Mouse (Mus musculus) ovary, adult 18-20 months (tissue): ENCODE measurements around the gene Plxnc1.

Experiments
- DNase-seq: peaks from one replicate; pipeline ENCODE4 v3.0.0; 2022; ENCODE audit warnings: low spot score, mixed read lengths

Gene Plxnc1

GRCm38 (mm10) chr10:94944691-94945205 lies at the start of gene Plxnc1:
Plxnc1 (minus strand) TSS chr10:94944835.
- peak; percentile 44 for DNase-seq

DNA sequence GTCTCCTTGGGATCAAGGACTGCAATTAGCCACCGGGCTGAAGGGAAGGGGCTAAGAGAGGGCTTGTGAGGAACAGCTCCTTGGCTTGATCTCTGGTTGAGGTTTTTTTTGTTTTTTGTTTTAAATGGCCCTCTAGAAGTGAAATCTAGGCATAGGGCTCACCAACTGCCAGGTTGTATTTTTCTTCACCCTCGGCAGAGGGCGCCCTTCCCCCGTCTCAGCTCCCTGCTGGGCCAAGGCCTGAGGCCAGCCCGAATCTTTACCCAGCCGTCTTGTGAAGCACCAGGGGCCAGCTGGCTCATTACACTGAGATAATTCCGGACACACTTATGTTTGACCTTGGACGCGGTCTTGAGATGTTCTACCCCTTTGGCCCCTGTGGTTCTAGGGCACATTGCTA lies 47.5 kb upstream of the Plxnc1 start:
- DNase-seq = peak; percentile 80

DNA sequence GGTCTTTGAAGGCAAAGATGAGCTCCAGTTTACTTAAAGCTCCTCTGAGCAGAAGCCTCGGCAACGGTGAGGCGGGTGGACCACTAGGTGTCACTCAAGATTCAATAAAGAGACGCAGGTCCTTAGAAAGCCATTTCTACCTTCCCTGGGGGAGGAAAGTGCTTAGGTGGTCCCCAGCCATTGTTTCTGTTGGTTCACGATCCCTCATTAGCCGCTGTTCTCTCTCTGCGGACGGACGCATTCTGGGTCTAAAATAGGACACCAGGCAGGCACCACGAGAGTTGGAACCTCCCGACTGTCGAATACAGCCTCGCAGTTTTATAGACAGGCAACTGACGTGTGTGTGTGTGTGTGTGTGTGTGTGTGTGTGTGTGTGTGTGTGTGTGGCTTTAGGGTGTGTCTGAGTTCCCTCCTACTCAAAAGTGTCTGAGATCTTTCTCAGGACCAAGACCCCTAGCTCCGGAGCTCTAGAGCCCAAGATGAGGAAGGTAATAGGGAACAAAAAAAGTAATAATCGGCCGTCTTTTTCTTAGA lies 47.0 kb upstream of the Plxnc1 start:
- DNase-seq = peak; percentile 47

DNA sequence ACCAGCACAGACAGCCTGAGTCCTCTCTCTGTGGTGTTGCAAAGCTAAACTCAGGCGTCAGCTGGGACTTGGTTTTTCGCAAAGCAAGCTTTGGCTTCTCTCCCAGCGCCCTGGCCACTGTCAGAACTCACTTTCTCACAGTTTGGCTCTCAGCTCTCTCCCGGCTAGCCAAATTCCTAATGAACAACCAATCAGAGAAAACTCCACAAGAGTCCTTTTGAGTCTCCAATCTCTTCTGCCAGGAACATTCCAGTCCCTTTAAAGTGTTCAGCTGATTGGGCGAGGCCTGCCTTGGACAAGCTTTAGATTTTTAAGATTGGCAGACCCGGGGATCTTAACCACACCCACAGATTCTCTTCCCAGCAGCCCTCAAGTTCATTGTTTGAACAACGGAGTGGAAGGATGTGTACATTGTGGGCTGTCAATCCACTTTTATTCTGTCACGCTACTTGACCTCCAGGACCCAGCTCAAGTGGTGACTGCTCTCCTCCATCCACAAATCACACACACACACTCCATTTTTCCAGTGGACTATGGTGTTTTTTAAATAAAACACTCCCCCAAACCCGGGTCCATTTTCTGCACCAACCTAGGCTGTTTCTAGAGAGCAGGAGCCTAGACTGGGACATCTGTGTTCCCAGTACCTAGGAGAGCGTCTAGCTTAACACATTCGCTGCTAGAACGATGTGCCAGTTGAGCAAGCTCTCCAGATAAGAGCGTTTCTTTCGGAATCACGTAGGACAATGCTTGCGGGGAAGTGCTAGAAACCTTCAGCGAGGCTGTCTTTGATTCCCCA lies 46.3 kb upstream of the Plxnc1 start:
- DNase-seq = peak; percentile 44

DNA sequence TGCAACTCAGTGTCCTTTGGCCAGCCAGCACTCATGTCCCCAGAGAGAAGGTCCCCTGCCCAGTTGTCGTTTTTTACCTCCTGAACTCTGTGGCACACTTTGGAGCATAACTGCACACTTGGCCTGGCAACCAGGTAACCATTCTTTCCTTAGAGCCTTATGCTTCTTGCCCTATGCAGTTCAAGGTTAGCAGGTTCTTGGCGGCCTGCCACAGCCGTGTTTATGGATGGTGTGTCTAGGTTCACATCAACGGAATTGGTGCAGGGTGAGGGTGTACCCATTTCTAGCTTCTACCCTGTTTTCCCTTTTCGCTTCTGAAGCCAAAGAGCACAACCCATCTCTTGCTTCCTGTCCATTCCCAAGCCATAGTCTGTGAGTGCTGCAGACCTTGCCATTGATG lies 44.7 kb upstream of the Plxnc1 start:
- no peak for DNase-seq

DNA sequence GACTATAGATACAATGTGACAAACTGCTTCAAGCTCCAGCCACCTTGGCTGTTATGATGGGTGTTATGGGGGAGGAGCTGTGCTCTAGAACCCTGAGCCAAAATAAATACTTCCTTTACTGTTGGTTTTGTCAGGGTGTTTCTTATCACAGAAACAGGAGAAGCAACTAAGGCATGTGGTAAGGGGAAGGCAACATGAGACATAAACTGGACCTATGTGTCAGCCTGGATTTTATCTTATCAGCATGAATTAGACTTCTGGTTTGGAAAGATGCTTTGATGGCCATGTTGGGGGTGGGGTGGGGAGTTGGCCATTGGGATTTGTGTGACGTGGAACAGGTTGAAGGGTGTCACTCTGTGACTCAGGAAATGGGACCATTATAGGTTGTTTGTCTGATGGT lies 40.5 kb upstream of the Plxnc1 start:
- DNase-seq = no peak

DNA sequence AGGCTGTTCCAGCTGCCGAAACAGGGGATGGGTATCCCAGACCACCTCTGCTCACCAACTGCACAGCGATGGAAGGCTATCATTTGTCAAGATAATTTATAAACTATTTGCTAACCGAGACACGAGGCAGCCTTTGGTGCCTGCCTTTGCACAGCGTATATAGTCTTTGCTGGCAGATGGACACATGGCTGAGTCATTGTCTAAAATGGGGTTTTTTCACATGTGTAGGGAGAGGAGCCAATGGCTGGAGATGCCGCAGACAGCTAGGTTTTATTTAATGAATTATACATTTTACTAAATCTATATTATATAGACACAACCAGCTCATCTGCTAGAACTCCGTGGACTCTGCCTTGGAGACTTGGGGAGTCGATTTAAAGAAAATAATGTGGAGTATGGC lies 37.9 kb upstream of the Plxnc1 start:
- DNase-seq = no peak

DNA sequence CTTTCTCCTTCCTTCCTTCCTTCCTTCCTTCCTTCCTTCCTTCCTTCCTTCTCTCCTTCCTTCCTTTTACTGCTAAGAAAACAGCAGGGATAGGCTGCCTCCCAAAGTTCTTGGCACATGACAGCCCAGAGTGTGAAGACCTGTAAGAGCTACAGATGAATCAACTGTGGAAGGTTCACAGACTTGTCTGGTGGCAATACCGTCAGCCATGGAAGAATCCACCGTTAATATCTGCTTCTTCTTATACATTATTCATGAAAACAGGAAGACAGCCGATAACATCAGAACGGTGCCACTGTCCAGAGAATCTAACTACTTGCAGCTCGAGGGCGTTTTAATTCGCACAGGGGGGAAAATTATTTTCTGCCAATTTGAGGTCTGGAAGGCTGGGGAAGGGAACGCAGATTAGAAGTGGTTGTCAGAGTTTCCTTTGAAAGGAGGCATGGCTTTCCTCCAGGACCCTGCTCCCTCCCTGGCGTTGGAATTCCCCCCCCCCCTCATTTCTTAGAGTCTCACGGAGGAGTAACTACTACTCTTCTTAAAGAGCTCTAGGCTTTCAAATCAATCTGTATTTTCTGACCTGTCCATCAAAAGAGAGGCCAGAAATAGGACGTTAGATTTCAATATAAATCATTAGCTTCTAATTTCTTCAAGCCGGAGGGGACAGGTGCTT lies 37.0 kb upstream of the Plxnc1 start:
- DNase-seq = no peak

- DNase-seq = no peak
Observed at GRCm38 (mm10) chr10:94978265-94978822, 33.7 kb upstream of the Plxnc1 start.

DNA sequence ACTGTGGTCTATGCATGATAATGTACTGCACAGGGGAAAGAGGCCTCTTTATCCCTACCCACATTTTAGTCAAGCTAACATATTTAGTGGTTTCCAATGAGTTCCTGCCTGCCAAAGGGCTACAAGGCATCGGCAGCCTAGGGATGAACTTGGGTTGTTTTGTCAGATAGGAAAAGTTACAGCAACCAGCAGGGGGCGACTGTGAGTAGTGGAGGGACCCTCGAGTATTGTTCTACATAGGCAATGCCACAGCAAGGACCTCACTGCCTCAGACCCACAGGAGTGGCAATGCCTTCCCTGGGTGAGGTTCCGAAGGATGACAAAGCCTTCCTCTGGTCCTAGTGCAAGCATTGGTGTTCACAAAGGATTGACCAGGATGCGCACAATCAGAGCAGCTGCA lies 31.7 kb upstream of the Plxnc1 start:
- DNase-seq = no peak

DNA sequence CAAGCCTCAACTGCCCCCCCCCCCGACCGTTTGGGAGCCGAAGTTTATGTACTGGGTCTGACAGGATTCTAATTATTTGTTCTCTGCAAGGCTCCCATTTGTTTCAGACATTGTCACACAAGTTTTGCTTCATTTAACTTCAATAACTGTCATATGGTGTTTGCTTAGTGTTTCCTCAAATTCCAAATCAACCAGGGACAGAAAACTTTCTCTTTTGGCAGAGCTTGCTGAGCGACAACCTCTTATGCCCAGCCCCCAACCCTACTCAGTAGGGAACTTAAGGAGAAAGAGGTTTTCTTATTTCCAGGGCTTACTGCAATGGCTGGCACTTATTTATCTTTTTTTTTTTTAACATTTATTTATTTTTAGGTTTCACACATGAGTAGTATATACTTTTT lies 30.5 kb upstream of the Plxnc1 start:
- DNase-seq = no peak

DNA sequence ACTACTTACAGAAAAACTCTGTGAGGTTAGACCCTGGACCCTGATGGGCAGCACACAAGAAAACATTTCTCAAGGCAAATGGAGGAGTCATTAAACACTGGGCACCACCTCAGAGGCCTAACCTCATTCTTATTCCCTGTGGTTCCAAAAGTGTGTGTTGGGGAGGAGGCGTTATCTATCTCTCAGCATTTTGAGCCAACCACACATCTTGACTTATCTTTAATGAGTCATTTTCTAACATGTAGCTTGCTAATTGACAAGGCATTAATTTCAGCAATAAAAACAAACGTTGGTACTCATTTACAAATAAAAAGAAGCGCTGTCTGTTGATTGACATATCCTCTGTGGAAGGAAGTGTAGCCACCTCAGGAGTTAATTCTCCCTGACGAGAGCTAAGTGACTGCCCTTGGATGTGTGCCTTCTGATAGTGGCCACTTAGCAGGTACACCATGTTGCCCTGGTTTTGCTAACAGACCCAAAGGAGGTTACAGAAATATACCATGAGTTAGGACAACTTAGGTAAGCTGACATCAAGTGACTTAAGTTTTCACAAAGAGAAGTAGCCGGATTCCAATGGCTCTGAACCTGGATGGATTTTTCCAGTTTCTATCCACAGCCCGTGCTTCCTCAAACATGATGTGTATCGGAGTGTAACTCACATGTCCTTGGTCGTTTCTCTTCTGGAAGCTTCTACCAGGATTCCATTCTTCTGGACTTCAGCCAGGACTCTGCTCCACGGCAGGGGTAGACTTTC lies 29.9 kb upstream of the Plxnc1 start:
- DNase-seq = no peak

GRCm38 (mm10) chr10:94971625-94972161 lies 27.1 kb upstream of the Plxnc1 start:
- DNase-seq = no peak

GRCm38 (mm10) chr10:94970221-94970620 lies 25.6 kb upstream of the Plxnc1 start:
- DNase-seq = no peak

GRCm38 (mm10) chr10:94967468-94967867 lies 22.8 kb upstream of the Plxnc1 start:
- DNase-seq = no peak

DNA sequence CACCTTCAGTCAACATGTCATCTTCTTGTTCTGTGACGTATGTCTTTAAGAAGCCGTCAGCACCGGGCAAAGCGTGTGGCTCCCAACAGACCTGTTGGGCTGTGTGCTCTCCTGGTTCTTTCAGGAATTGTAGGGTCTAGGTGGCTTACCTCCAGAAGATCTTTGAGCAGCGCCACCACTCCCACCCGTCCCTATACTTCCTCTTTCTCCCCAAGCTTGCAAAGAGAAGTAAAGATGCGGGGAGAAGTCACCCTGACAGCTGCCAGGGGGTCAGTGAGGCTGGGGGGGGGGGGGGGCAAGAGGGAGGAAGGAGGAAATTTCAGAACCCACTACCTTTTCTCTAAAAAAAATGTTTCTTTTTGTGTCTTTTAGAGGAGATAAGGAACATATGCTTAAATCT lies 22.2 kb upstream of the Plxnc1 start:
- no peak for DNase-seq

DNA sequence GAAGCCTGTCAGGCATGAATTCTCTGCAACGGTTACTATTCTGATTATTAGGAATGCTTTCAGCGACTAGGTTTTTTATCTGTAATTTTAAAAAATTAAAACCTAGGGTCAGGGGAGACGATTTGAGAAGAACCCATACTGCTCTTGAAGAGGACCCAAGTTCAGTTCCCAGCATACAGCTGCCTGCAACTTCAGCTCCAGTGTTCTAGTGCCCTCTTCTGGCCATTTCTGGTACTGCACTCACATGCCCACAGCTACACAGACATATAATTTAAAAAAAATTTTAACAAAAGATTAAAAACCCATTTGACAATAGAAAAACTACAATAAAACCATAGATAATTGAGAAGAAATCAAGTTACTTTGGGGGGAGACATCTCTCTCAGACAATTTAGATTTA lies 20.5 kb upstream of the Plxnc1 start:
- no peak for DNase-seq

- DNase-seq = no peak
Observed at GRCm38 (mm10) chr10:94962005-94962404, 17.4 kb upstream of the Plxnc1 start.

- no peak for DNase-seq
Observed at GRCm38 (mm10) chr10:94961283-94961682, 16.6 kb upstream of the Plxnc1 start.

DNA sequence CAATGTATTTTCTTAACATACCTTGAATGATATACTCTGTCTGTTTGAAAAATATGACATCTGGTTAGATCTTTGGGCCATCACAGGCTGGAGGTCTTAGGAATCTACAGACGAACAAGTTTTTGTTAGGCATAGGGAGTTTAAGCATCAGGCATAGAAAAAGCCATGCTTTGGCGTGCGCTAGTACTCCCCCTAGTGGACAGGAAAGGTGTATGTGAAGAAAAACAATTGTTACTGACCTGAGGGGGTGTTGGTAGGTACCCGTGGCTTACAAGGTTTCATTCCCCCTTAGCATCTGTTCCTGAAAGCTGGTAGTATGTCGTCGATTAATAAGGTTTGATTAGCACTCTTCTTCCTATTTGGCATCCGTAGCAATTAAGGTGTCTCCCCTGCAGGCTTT lies 13.7 kb upstream of the Plxnc1 start:
- DNase-seq = no peak

DNA sequence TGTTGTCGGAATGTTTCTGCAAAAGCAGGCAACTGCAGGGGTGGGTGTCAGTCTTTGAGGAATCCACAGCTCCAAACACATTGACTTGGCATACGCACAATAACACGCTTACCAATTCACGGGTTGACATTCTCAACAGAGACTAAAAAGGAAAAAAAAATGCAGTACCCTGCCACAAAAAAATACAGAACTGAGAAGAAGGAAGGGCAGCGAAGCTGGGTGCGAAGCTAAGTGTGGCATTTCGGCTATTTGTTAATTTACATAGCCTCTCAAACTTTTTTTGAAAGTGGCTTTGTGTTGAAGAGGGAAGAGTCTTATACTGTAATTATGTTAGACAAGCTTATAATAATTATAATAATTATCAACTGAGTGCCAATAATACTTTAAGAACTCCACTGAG lies 13.1 kb upstream of the Plxnc1 start:
- no peak for DNase-seq
